Mouse (Mus musculus): ENCODE results near the gene Rhebl1.
A peak's percentile ranks its signal among the peaks of the same experiment; 100 is the strongest.
"Not testable (repeated sequence)": the region's sequence is repeated elsewhere in the genome, so short reads cannot be mapped to it uniquely, and the experiment has no call there.

Gene Rhebl1

DNA sequence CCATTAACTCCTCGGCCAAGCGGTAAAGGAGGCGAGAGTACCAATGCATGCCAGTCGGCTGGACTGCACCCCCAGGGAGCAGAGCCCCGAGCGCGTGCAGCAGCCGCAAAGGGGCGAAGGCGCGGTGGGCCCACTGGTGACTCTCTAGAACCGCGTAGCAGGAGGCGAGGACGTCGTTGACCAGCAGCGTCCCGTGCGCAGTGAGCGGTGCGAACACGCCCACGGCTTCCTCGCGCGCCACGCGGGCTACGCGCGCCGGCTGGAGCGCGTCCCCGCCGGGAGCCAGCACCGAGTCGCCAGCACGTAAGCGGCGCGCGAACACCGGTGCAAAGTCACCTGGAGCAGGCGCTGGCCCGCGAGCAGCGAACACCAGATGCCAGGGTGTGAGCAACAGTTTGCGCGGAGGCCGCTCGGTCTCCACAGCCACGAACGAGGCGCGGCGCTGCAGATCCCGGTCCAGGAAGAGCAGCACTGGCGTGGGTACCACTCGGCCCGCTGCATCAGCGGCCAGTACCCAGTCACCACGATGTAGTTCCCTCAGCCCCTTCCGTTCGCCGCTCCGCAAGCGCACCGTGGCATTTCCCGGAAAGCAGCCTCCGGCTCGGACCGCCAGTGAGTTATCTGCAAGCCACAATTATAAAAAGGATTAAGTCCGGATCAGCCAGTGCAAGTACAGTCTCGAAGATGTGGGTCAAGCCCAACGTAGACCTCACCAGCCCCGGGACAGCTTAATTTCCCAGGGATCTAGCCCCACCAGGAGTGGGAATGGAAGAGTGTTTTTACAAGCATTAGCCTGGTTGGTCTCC lies at the start of gene Rhebl1:
Gene Rhebl1 (minus strand): TSS at position 601 of the 806 bp plus-strand sequence.
- DNase-seq (ENCODE audit: low spot score), result no peak

- no peak for DNase-seq (ENCODE audit: low spot score)
These were observed 48.8 kb upstream of the Rhebl1 start for GRCm38 (mm10) chr15:98943133-98943532.

- no peak for DNase-seq (ENCODE audit: low spot score)
These were observed 47.7 kb upstream of the Rhebl1 start for GRCm38 (mm10) chr15:98942081-98942480.

- DNase-seq (ENCODE audit: low spot score), result no peak
These were observed 47.2 kb upstream of the Rhebl1 start for GRCm38 (mm10) chr15:98941539-98941938.

DNA sequence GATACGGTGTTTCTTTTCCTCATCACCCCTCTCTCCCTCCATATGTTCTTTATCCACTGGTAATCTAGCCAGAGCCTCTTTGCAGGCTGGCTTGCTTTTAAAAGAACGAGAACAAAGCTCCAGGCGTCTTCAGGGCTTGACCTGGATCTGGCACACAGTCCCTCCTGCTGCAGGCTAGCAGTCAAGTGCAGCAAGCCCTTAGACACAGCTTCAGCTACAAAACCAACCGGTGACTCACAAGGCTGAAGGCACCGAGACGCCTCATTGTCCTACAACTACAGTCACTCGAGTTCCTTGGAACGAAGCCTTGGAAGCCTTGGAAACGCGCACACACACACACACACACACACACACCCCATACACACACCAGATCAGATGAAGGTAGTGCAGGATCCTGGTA lies 46.5 kb upstream of the Rhebl1 start:
- no peak for DNase-seq (ENCODE audit: low spot score)

GRCm38 (mm10) chr15:98934217-98934839 lies 40.0 kb upstream of the Rhebl1 start, which contains the start of gene Tuba1b:
Gene Tuba1b, minus strand, starts transcription at chr15:98934565.
- DNase-seq (ENCODE audit: low spot score), result peak; percentile 88

DNA sequence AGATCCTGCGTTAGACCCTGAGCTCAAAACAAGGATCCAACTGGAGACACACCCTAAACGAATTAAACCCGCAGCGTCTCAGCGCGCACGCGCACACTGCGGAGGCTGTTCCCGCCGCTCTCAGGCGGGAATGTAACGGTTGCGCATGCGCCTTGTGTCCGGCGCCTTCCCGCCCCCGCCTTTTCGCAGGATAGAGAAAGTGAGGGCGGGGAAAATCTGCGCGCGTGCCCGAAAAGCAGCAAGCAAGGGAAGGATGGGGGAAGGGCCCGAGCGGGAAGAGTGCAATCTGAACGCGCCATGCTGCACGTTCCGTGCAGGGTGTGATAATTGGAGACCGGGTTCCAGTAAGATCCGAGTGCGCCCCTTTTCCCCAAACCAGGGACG lies 39.5 kb upstream of the Rhebl1 start:
- peak; percentile 91 for DNase-seq (ENCODE audit: low spot score)

GRCm38 (mm10) chr15:98933004-98933671 lies 38.8 kb upstream of the Rhebl1 start:
- DNase-seq (ENCODE audit: low spot score), result not testable (repeated sequence)

DNA sequence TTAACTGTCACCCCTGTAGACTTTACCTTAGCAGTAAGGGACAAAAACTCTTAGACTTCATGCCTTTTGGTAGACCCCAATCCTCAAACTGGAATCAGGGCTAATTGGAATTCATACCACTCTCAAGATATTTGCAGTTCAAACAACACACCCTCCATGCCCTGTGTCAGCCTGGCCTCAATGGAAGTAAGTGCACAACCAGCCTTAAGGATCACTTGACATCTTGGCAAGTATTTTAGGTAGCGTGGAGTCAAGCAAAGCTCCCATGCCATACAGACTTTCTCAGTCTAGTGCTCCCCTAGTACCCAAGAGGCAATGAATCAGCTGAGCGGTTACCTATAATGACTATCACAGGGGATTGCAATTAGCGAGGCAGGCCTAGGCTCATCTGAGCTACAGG lies 36.7 kb upstream of the Rhebl1 start:
- no peak for DNase-seq (ENCODE audit: low spot score)

GRCm38 (mm10) chr15:98930017-98930734 lies 35.8 kb upstream of the Rhebl1 start:
- no peak for DNase-seq (ENCODE audit: low spot score)

DNA sequence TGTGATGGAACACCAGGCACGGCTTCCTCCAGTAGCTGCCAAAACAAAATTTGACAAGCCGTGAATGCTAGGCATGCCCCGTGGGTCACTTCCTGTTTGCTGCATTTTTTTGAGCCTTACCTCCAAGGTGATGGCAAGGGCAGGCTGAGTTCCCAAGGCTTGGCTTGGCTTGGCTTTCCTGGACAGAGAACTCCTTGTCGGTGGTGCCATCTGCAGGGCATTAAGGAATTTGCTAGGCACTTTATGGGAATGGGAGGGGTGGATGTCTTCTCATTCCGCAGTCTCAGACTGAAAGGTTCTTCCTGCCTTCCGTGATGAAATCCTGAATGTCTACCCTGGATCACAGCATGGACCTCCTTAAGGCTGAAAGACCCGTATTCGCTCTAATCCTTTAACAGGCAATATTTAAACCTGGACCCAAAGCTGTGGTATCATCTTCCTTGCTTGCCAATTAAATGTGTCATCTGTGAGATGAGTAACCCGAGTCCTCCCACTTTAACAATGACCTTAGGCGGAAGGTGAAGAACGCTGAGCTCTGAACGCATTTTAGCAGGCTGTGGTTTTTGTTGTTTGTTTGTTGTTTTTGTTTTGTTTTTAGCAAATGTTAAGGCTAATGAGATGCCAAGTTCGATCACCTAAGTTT lies 34.4 kb upstream of the Rhebl1 start:
- peak; percentile 53 for DNase-seq (ENCODE audit: low spot score)

DNA sequence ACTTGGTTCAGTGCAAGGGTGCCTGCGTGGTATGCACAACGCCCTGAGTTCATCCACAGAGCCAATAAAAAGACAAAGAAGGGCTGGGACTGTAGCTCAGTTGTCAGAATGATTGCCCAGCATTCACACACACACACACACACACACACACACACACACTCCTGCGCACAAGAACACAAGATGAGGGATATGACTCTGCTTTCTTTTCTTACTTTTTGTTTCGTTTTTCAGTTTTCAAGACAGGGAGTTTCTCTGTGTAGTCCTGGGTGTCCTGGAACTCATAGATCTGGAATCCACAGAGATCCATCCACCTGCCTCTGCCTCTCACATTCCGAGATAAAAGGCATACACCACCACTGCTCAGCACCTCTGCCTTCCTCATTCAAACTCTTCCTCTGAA lies 33.2 kb upstream of the Rhebl1 start:
- DNase-seq (ENCODE audit: low spot score), result no peak

- no peak for DNase-seq (ENCODE audit: low spot score)
These were observed 30.3 kb upstream of the Rhebl1 start for GRCm38 (mm10) chr15:98924682-98925081.

DNA sequence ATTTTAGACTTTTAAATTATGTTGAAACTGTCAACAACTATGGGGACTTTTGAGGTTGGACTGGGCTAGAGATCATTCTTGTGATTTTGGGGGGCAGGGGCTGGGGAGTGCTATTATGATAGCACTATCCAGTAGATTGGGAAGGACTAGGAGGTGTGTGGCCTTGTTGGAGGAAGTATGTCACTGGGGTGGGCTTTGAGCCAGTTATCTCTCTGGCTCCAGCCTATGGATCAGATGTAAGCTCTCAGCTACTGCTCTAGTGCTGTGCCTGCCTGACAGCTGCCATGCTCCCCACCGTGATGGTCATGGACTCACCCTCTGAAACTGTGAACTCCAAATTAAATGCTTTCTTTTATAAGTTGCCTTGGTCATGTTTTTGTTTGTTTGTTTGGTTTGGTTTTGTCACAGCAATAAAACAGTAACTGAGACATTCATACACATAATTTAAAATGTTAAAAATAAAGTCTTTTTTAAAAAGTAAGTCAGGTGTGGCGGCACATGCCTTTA lies 28.7 kb upstream of the Rhebl1 start:
- no peak for DNase-seq (ENCODE audit: low spot score)

DNA sequence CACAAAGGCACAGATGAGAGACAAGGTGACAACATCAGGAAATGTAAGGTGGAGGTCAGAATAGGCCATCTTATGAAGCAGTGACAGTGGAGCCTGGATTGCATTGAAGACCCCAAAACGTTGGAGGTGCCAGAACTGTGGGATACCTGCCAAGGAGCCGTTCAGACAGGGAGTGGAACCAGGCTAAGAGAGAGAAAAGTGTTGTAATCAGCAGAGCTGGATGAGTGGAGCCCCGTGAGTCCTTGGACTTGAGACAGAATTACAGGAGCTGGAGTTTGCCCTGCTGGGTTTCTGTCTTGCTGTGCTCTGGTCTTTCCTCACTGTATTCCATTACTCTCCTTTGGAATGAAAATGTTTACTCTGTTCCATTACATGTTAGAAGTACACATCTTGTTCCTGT lies 28.2 kb upstream of the Rhebl1 start:
- DNase-seq (ENCODE audit: low spot score), result no peak

GRCm38 (mm10) chr15:98921510-98921909 lies 27.2 kb upstream of the Rhebl1 start:
- DNase-seq (ENCODE audit: low spot score), result no peak

GRCm38 (mm10) chr15:98918499-98918895 lies 24.2 kb upstream of the Rhebl1 start:
- DNase-seq (ENCODE audit: low spot score), result not testable (repeated sequence)

- DNase-seq (ENCODE audit: low spot score), result peak; percentile 98
These were observed 23.5 kb upstream of the Rhebl1 start, which contains the start of gene Lmbr1l for GRCm38 (mm10) chr15:98917538-98918498. Gene Lmbr1l, minus strand, starts transcription at chr15:98918231.

DNA sequence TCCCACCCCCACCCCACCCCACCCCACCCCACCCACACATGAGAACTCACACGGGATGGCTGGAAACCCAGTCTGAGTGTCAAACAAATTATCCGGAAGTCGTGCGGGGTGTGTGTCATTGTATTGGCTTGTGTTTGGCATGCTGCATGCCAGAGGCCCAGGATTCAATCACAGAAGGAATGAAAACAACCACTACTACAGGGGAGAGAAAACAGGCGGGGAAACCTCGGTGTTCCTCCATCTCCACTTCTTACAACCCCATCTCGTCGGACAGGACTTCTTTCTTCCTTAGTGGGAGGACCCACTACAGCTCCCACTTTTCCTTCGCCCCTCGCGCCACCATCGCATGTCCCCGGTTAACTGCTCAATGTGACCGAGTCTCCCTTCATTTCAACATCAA lies 22.8 kb upstream of the Rhebl1 start:
- no peak for DNase-seq (ENCODE audit: low spot score)

DNA sequence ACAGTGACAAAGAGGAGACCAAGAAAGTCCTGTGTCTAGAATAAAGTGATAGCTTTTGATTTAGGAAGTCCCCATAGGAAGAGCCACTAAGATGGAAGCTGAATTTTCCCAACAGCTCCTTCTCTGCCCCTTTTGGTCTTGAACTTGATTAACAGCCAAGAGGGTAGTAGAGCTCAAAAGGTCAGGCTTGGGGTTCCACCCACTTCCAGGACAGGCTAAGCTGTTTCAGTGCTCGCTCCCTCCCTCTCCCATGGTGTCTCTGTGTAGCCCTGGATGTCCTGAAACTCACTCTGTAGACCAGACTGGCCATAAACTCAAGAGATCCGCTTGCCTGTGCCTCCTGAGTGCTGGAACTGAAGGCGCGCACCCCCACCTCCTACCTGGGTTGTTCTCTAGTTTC lies 21.7 kb upstream of the Rhebl1 start:
- DNase-seq (ENCODE audit: low spot score), result no peak

All from ovary, postnatal 14 days (tissue).